Mouse (Mus musculus) Patski (cell line): ENCODE results near the gene Stat3. TPM values are rescaled to one million over a fixed set of nuclear protein-coding genes. Genes with fewer than 3 reads are reported as not detected.

Experiments
- ATAC-seq: fragments of 100-300 bp; one replicate; pipeline ENCODE4 v1.8.0; 2021
- CTCF ChIA-PET: fragments of 350-600 bp; sonication (Branson Sonifier 250); formaldehyde crosslinking; loops from one replicate; lab custom pipeline; 2022; ENCODE audit warnings: inconsistent platforms; lab: Charles Lee
- POLR2A ChIA-PET: fragments of 350-600 bp; sonication (Branson Sonifier 250); formaldehyde crosslinking; loops from one replicate; lab custom pipeline; 2022; ENCODE audit warnings: antibody characterized with exemption, inconsistent platforms; lab: Charles Lee
- DNase-seq: peaks from one replicate; pipeline ENCODE4 v3.0.0-alpha.2; 2011; ENCODE audit warnings: low read depth, low spot score
- H3K27me3 ChIP-seq: fragments of 371-371 bp; one replicate; pipeline ENCODE4 v1.5.1; 2021
- CTCF ChIP-seq: fragments of 100-300 bp; IDR thresholded peaks from one replicate; pipeline ENCODE4 v1.5.1; 2021
- in situ Hi-C: fragments of 300-500 bp; cut with MboI; formaldehyde crosslinking; loops from 3 replicates; pipeline ENCODE4 v1.11.1; 2018; ENCODE audit warnings: low pct_unique_long_range_greater_than_20kb, mixed read lengths
- polyA plus RNA-seq: library from polyadenylated mRNA; unstranded; gene quantifications from one replicate; pipeline ENCODE4 v1.2.3, GENCODE M21; 2021

Gene Stat3
- polyA plus RNA-seq, 1 experiment from 2014 or later, result 152 TPM

GRCm38 (mm10) chr11:100957915-100958469 lies 18.7 kb upstream of the Stat3 start:
- in situ Hi-C loops, result loop anchor here (5.0 to 10.0 kb wide), 3 partner anchors 66 to 243 kb away; partner anchors contain the start of genes Hspb9 and Kat2a
- no peak for TF ChIP-seq CTCF
- no peak for DNase-seq
- ChIA-PET POLR2A (interaction anchor here (0.9 to 2.2 kb wide), 3 partner anchors 19 to 51 kb away, joined by 3 to 8 read pairs (median 3); partner anchors contain the start of gene Stat3), CTCF (interaction anchor here (1.1 to 3.6 kb wide), 17 partner anchors 9 to 212 kb away, joined by 3 to 17 read pairs (median 4); partner anchors contain the start of gene Stat3)
- no peaks in the 10 kb centered on the region for H3K27me3 ChIP-seq
- no peak for ATAC-seq

GRCm38 (mm10) chr11:100957244-100957643 lies 17.9 kb upstream of the Stat3 start:
- ChIA-PET CTCF (interaction anchor here (0.6 to 3.6 kb wide), 26 partner anchors 10 to 245 kb away, joined by 3 to 17 read pairs (median 4); partner anchors contain the start of genes Hspb9, Kat2a and Stat3), POLR2A (interaction anchor here (0.5 to 2.2 kb wide), 4 partner anchors 18 to 242 kb away, joined by 3 to 8 read pairs (median 3); partner anchors contain the start of gene Stat3)
- DNase-seq, result no peak
- in situ Hi-C loops, result loop anchor here (5.0 to 10.0 kb wide), 3 partner anchors 65 to 242 kb away; partner anchors contain the start of genes Hspb9 and Kat2a
- H3K27me3 ChIP-seq, result no peaks in the 10 kb centered on the region
- no peak for ATAC-seq
- TF ChIP-seq CTCF, result peak; percentile 95

GRCm38 (mm10) chr11:100949540-100949939 lies 10.2 kb upstream of the Stat3 start:
- TF ChIP-seq CTCF, result peak; percentile 48
- DNase-seq (no peak), ATAC-seq (no peak)
- ChIA-PET POLR2A (no interaction called here), CTCF (interaction anchor here (1.7 kb wide), 1 partner anchor 9 kb away, joined by 4 read pairs; no protein-coding TSS in a partner anchor)
- in situ Hi-C loops, result no loop called here
- no peaks in the 10 kb centered on the region for H3K27me3 ChIP-seq

- ChIA-PET CTCF (interaction anchor here (1.1 kb wide), 1 partner anchor 10 kb away, joined by 3 read pairs; no protein-coding TSS in a partner anchor), POLR2A (no interaction called here)
- H3K27me3 ChIP-seq, result no peaks in the 10 kb centered on the region
- ATAC-seq (no peak), DNase-seq (no peak)
- no peak for TF ChIP-seq CTCF
- in situ Hi-C loops, result no loop called here
These were observed 9.0 kb upstream of the Stat3 start for GRCm38 (mm10) chr11:100948317-100948716.

GRCm38 (mm10) chr11:100947548-100947947 lies 8.2 kb upstream of the Stat3 start:
- TF ChIP-seq CTCF, result peak; percentile 71
- in situ Hi-C loops, result no loop called here
- POLR2A ChIA-PET, result no interaction called here

GRCm38 (mm10) chr11:100946862-100947261 lies 7.5 kb upstream of the Stat3 start:
- H3K27me3 ChIP-seq, result no peaks in the 10 kb centered on the region
- in situ Hi-C loops, result no loop called here
- ATAC-seq, result no peak
- ChIA-PET POLR2A (no interaction called here), CTCF (interaction anchor here (1.1 to 1.6 kb wide), 3 partner anchors 11 to 101 kb away, joined by 3 to 9 read pairs (median 5); no protein-coding TSS in a partner anchor)
- TF ChIP-seq CTCF, result no peak
- no peak for DNase-seq

More at GRCm38 (mm10) chr11:100947548-100947947, 8.2 kb upstream of the Stat3 start:
- ATAC-seq (no peak), DNase-seq (no peak)
- no peaks in the 10 kb centered on the region for H3K27me3 ChIP-seq
- CTCF ChIA-PET, result interaction anchor here (1.1 to 1.6 kb wide), 3 partner anchors 11 to 101 kb away, joined by 3 to 9 read pairs (median 5); no protein-coding TSS in a partner anchor

- POLR2A ChIA-PET, result interaction anchor here (0.6 to 0.7 kb wide), 2 partner anchors 44 to 364 kb away, joined by 3 read pairs; no protein-coding TSS in a partner anchor
- in situ Hi-C loops, result no loop called here
These were observed 3.0 kb upstream of the Stat3 start for GRCm38 (mm10) chr11:100942388-100942787.

GRCm38 (mm10) chr11:100938711-100939511 lies 429 bp downstream of the Stat3 start:
- DNase-seq (no peak), ATAC-seq (peak; percentile 5)
- ChIA-PET POLR2A (interaction anchor here (0.7 to 2.8 kb wide), 8 partner anchors 13 to 121 kb away, joined by 3 to 8 read pairs (median 4); no protein-coding TSS in a partner anchor), CTCF (interaction anchor here (1.1 to 3.8 kb wide), 4 partner anchors 12 to 149 kb away, joined by 3 to 17 read pairs (median 4); no protein-coding TSS in a partner anchor)
- in situ Hi-C loops, result no loop called here
- no peak for TF ChIP-seq CTCF
- no peaks in the 10 kb centered on the region for H3K27me3 ChIP-seq

More at GRCm38 (mm10) chr11:100942388-100942787, 3.0 kb upstream of the Stat3 start:
- no peak for ATAC-seq
- CTCF ChIA-PET, result interaction anchor here (3.8 kb wide), 1 partner anchor 15 kb away, joined by 17 read pairs; no protein-coding TSS in a partner anchor
- no peak for TF ChIP-seq CTCF
- H3K27me3 ChIP-seq, result no peaks in the 10 kb centered on the region
- no peak for DNase-seq

GRCm38 (mm10) chr11:100938112-100938511 lies 1.2 kb downstream of the Stat3 start:
- POLR2A ChIA-PET, result interaction anchor here (0.7 to 2.8 kb wide), 6 partner anchors 13 to 121 kb away, joined by 3 to 8 read pairs (median 4); no protein-coding TSS in a partner anchor
- no peak for TF ChIP-seq CTCF
- H3K27me3 ChIP-seq, result no peaks in the 10 kb centered on the region
- CTCF ChIA-PET, result interaction anchor here (1.4 kb wide), 1 partner anchor 13 kb away, joined by 3 read pairs; no protein-coding TSS in a partner anchor
- in situ Hi-C loops, result no loop called here
- DNase-seq, result no peak
- ATAC-seq, result no peak
